Mouse (Mus musculus) inflammation-experienced regulatory T-cells, adult 6 months (primary cell): ENCODE data around the gene Tent5a. TPM values are rescaled to one million over a fixed set of nuclear protein-coding genes. Genes with fewer than 3 reads are reported as not detected.

Experiments
- ATAC-seq: one replicate; pipeline ENCODE4 v1.8.0; 2017
- polyA plus RNA-seq, 3 experiments: library from polyadenylated mRNA; unstranded; fragments of 100-300 nt; shearing (Covaris generic); gene quantifications; one replicate each; pipeline ENCODE4 v1.2.1; 2017

Tent5a gene
- polyA plus RNA-seq, result 1 to 10 TPM; 7.1 to 9.8 (median 7.3) TPM

GRCm38 (mm10) chr9:85327242-85328211 is at the start of gene Tent5a:
TSS of gene Tent5a (minus strand) at chr9:85327348.
- peak; percentile 74 for ATAC-seq

DNA sequence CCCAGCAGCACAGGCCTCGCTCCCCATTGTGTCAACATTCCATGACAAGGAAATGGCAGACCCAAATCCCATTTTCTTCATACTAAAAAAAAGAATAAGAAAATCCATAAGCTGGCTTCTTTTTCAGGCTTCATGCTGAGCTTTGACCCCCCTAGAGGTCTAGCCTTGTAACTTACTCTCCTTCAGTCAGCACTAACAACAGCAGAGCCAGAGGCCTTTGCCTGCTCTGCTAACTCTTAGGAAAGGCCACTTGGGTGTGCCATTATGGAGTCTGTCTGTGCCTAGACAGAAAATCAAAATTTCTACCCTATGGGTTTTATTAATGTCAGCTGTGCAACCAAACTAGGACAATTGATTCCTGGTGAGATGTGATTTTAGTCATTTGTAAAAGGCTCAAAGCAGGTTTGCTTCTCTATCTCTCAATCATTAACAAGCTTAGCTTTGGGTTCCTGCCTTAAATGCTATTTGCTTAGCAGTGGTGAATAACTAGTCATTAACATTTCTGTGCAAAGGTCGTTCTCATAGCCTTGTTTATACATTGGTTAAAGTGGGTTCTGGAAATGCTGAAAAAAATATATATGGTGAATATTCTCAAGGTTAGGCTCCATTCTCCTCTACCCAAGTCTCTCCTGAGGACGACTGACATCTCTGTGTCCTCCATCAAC is 49.6 kb upstream of the Tent5a start:
- ATAC-seq, result no peak

GRCm38 (mm10) chr9:85375152-85375551 is 48.0 kb upstream of the Tent5a start:
- ATAC-seq, result no peak

- ATAC-seq, result no peak
Measured at GRCm38 (mm10) chr9:85372034-85372433, 44.9 kb upstream of the Tent5a start.

DNA sequence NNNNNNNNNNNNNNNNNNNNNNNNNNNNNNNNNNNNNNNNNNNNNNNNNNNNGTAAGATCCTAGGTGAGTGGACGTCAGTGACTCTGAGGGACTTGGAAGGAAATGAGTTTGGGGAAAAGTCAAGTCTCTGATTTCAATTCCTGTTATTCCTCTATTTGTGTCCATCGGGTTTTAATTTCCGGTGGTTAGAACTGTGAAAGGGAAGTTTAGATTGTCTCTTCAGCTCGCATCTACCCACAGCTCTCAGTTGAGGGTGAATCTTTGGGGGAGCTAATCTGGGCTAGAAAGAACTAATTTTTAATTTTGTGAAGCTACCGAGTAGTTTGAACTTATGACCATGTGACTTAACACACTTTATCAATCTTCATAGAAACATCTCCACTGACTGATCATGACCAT is 42.4 kb upstream of the Tent5a start:
- ATAC-seq, result no peak

- ATAC-seq, result no peak
Measured at GRCm38 (mm10) chr9:85357154-85357860, 30.2 kb upstream of the Tent5a start.

GRCm38 (mm10) chr9:85355559-85355958 is 28.4 kb upstream of the Tent5a start:
- no peak for ATAC-seq

DNA sequence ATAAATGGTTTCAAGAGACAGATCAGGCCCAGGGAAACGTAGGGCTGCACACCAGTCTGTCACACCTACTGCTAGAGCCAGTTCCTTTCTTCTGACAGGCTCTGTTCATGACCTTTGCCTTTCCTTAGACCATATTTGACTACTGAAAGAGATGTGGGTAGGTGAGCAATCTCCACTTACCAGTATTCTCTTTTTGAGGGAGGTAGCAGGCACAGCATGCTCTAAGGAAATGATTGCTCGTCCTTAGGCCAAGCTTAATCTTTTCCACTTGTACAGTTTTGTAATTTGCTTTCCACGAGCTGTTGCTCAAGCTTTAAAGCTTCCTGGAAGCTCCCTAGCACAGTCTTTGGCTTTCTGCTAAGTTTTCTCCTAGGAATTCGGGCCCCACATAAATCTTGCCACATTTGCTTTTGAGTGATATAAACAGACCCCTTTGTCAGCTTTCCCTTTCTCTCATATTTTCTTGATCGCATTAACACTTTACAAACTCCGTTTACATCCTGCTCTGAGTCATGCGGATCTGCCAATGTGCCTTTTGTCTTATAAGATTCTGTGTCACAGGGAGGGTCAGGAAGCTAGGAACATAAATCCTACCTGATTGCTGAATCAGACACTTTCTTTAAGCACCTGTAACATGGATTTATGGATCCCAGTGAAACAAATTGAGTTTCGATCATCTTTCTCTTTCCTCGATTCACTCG is 20.8 kb upstream of the Tent5a start:
- no peak for ATAC-seq

DNA sequence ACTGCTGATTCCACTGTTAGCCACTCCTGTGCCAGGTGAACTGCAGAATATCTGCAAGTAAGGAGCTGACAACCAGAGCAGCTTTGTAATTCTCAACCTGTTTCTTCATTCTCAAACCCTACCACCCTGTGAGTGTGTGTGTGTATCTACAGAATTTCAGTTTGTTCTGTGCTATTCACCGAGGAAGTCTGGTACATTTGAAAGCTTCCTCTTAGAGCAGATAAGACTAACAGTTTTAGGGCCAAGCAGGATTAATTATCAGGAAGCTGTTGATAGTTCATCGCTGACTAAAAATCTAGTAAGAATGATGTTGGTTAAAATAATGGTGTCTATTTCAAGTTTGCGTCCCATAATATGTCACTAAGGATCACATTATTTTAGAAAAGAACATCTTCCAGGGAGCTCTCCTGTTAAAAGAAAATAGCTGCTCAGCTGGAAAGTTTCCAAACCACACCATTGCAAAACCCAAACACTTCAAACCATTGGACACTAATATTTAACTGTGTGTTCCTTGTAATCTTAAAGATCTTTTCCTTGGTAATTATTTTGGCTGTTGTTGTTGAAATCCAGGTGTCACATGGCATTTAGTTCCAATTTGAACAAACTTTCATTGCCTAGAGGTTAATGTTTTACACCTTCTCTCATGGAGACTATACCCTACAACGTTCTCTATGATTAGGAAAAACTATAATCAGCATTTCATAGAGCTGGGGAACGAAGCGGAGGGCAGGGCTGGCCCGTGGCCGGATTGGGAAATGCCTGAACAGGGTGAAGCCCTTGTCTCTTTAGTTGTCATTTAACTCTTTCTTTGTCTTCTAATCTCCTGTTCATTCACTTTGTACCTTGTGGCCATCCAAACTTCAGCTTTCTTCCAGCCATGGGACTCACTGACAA is 16.0 kb upstream of the Tent5a start:
- no peak for ATAC-seq

DNA sequence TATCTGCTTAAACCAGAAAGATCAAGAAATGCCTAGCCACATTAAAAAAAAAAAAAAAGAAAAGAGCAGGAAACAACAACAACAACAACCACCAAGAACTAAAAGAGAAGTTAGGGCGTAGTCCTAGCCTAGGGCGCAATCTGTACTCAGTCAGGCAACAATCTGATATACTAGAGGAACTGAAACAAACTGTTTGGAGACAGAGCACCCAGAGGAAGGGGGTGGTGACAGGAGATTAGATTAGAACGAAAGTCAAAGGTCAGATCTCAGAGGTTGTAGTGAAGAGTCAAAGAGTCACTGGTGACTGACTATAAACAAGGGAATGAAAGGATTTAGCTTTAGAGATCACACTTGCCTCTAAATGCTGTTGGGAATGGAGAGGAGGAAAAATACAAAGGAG is 13.2 kb upstream of the Tent5a start:
- ATAC-seq, result no peak

DNA sequence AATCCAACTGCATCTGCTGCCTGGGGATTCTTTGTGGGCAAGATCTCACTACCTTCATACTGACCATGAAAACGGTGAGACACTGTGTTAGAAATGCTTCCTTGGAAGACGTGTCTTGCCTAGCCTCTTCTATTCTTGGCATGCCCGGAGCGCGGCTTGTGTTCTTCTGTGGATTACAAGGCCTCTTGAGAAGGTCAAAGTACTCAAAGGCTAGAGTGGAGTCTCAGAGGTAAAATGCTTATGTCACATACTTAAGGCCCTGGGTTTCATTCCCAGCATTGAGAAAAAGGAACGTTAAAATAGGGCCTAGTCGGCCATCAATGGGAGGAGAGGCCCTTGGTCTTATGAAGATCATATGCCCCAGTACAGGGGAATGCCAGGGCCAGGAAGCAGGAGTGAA is 8.9 kb upstream of the Tent5a start:
- no peak for ATAC-seq

DNA sequence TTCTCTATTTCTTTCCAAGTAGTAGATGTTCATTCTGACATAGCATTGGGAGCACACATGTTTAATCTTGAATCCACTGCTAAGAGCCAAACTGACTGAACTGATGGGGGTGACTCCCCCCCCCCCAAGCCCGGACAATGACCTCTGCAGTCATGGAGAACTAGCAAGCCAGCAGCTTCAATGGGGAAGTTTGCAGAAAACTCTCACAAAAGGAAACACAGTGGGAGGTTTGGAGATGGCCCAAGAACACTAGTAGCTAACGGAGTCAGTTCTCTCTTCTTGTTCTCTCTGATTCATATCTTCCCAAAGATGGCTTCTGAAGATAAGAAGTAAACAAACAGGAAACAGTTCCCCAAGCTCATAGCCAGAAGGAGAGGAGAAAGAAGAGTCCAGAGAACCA is 4.4 kb upstream of the Tent5a start:
- ATAC-seq, result no peak

GRCm38 (mm10) chr9:85328259-85328658 is 1.1 kb upstream of the Tent5a start:
- peak; percentile 53 for ATAC-seq

GRCm38 (mm10) chr9:85326292-85327241 is 581 bp downstream of the Tent5a start:
- peak; percentile 3 for ATAC-seq

DNA sequence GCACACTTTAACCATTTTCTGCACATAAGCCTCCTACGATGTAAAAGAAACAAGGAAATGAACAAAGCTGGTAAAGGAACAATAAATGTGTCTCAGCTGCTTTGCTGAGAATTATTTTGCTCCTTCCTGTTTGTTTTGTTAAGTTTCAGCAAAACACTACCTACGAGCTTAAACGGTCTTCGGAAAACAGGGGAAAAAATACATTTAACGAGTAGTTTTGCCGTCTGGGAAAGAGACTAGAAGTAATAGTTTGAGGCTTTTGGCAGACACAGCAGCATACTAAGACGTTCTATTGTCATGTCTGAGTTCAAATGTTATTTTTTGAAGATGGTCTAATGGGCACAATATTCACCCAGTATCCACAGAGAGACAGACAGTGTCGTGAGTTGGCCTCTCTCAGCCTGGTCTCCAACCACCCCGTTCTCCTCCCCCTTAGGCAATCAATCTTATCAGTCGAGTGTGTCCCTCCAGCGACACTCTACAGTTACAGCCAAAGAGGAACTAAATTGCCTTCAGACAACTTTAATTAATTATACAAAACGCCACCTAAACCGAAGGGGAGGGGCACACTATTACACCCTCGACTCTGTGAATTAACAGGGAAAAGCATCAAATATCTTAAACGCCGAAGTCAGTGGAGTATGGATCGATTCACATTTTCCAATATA is 1.8 kb downstream of the Tent5a start:
- no peak for ATAC-seq

- no peak for ATAC-seq
Measured at GRCm38 (mm10) chr9:85324158-85324875, 2.8 kb downstream of the Tent5a start.

- ATAC-seq, result no peak
Measured at GRCm38 (mm10) chr9:85320167-85320951, 6.8 kb downstream of the Tent5a start.

- no peak for ATAC-seq
Measured at GRCm38 (mm10) chr9:85316122-85316521, 11.0 kb downstream of the Tent5a start.
